Mouse (Mus musculus) erythroblast, embryonic 14.5 days (primary cell): ENCODE measurements around the gene Gm13088. TPM values are rescaled to one million over a fixed set of nuclear protein-coding genes. Genes with fewer than 3 reads are reported as not detected.
"Not testable (repeated sequence)": the region's sequence is repeated elsewhere in the genome, so short reads cannot be mapped to it uniquely, and the experiment has no call there.

ENCODE experiments used
- H3K27me3 ChIP-seq: 2 replicates; pipeline ENCODE4 v1.6.1; 2012; ENCODE audit warnings: inconsistent platforms; ENCODE audit not compliant: control insufficient read depth
- H3K36me3 ChIP-seq: 2 replicates; pipeline ENCODE4 v1.6.1; 2012; ENCODE audit warnings: mild to moderate bottlenecking, inconsistent platforms; ENCODE audit not compliant: control insufficient read depth
- H3K4me1 ChIP-seq: 2 replicates; pipeline ENCODE4 v1.6.1; 2012; ENCODE audit warnings: inconsistent platforms; ENCODE audit not compliant: control insufficient read depth
- H3K4me3 ChIP-seq: replicated peaks from 2 replicates; pipeline ENCODE3; 2012; ENCODE audit warnings: moderate library complexity, mild to moderate bottlenecking, inconsistent platforms
- H3K9me3 ChIP-seq: 2 replicates; pipeline ENCODE4 v1.6.1; 2012; ENCODE audit warnings: low read length, inconsistent platforms, mixed read lengths; ENCODE audit not compliant: control insufficient read depth
- GATA1 ChIP-seq: IDR thresholded peaks from 2 replicates; pipeline ENCODE4 v1.6.1; 2012; ENCODE audit warnings: low read length, inconsistent platforms, mixed read lengths
- TAL1 ChIP-seq: IDR thresholded peaks from 3 replicates; pipeline ENCODE4 v1.6.1; 2012; ENCODE audit warnings: low read length, inconsistent platforms, mixed read lengths
- polyA plus RNA-seq: library from polyadenylated mRNA; stranded (reverse); fragments of >175 nt; gene quantifications from 2 replicates; pipeline ENCODE4 v1.2.3, GENCODE M21; 2012

Gm13088 gene
- not detected in 2 replicates for polyA plus RNA-seq

- not testable (repeated sequence) for H3K9me3 ChIP-seq, H3K4me1 ChIP-seq, H3K4me3 ChIP-seq, H3K27me3 ChIP-seq, H3K36me3 ChIP-seq
Observed at GRCm38 (mm10) chr4:143657146-143657545, at the start of gene Gm13088. TSS of gene Gm13088 (minus strand) at chr4:143657246.

- peaks cover 18% of the 10 kb centered on the region for H3K9me3 ChIP-seq
- H3K4me1 ChIP-seq, result no peaks in the 10 kb centered on the region
- no peaks in the 10 kb centered on the region for H3K27me3 ChIP-seq
- no peak for TF ChIP-seq GATA1
- no peak for TF ChIP-seq TAL1
- H3K4me3 ChIP-seq, result no peak within 1 kb of the TSS
- no peaks in the 10 kb centered on the region for H3K36me3 ChIP-seq
Observed at GRCm38 (mm10) chr4:143702611-143703010, 45.6 kb upstream of the Gm13088 start, which contains the start of gene Gm13089. TSS of gene Gm13089 (minus strand) at chr4:143702711.

GRCm38 (mm10) chr4:143618101-143618500 lies 38.9 kb downstream of the Gm13088 start:
- not testable (repeated sequence) for H3K36me3 ChIP-seq, H3K27me3 ChIP-seq, H3K9me3 ChIP-seq, H3K4me1 ChIP-seq, H3K4me3 ChIP-seq

- H3K4me3 ChIP-seq, H3K27me3 ChIP-seq, H3K9me3 ChIP-seq, H3K4me1 ChIP-seq, H3K36me3 ChIP-seq: not testable (repeated sequence)
Observed at GRCm38 (mm10) chr4:143614703-143615102, 42.3 kb downstream of the Gm13088 start, which contains the start of gene Gm13083. TSS of gene Gm13083 (plus strand) at chr4:143615003.

GRCm38 (mm10) chr4:143611927-143612326 lies 45.1 kb downstream of the Gm13088 start:
- not testable (repeated sequence) for H3K4me3 ChIP-seq, H3K9me3 ChIP-seq, H3K36me3 ChIP-seq, H3K4me1 ChIP-seq, H3K27me3 ChIP-seq

Other genes with a start within 250 kb of the Gm13088 start
- gene Pramef8, start 244.8 kb downstream of the Gm13088 start, polyA plus RNA-seq, result 0.02 and 0.08 TPM in 2 replicates
- not detected in 2 replicates for gene Oog4, start 206.9 kb downstream of the Gm13088 start, polyA plus RNA-seq
- not detected in 2 replicates for gene Gm13043, start 145.9 kb downstream of the Gm13088 start, polyA plus RNA-seq
- not detected in 2 replicates for gene Gm13040, start 121.3 kb downstream of the Gm13088 start, polyA plus RNA-seq
- not detected in 2 replicates for gene BC080695, start 105.5 kb downstream of the Gm13088 start, polyA plus RNA-seq
- not detected in 2 replicates for gene Gm13057, start 105.5 kb downstream of the Gm13088 start, polyA plus RNA-seq
- gene Gm13083, start 42.2 kb downstream of the Gm13088 start, polyA plus RNA-seq, result not detected in 2 replicates
- not detected in 2 replicates for gene Gm13089, start 45.5 kb upstream of the Gm13088 start, polyA plus RNA-seq
- gene Gm13078, start 62.2 kb upstream of the Gm13088 start, polyA plus RNA-seq, result not detected in 2 replicates
- gene Gm13023, start 132.1 kb upstream of the Gm13088 start, polyA plus RNA-seq, result not detected in 2 replicates
- gene Gm13084, start 158.8 kb upstream of the Gm13088 start, polyA plus RNA-seq, result not detected in 2 replicates
- gene Gm13103, start 189.3 kb upstream of the Gm13088 start, polyA plus RNA-seq, result 0.05 TPM in 1 of 2 replicates, not detected in the other
- gene Pramef6, start 243.1 kb upstream of the Gm13088 start, polyA plus RNA-seq, result not detected in 2 replicates